Comparison of ENCODE assay signal across 51 mouse cellular contexts in genomic region chrX:38165315-38165714, GRCm38 (mm10). TPM values are rescaled to one million over a fixed set of nuclear protein-coding genes. Genes with fewer than 3 reads are reported as not detected.
"Had no signal": no experiment of that assay in that cellular context is flagged by ENCODE, and none has a peak within 500 bp of the region (broad histone marks: within the 10 kb centered on the region; RNA-seq: fewer than 3 reads in every experiment).

No protein-coding gene starts in this region.

- H3K4me3 ChIP-seq: heart, embryonic 10.5 days; heart, embryonic 12.5 days; heart, embryonic 13.5 days; heart, embryonic 15.5 days; hindbrain, embryonic 10.5 days; hindbrain, embryonic 12.5 days; hindbrain, embryonic 13.5 days; hindbrain, embryonic 15.5 days; intestine, embryonic 15.5 days; kidney, embryonic 15.5 days; layer of hippocampus, adult 2 months; left cerebral cortex, adult 2 months had no signal

- H3K9ac ChIP-seq: heart, embryonic 12.5 days; heart, embryonic 13.5 days; heart, embryonic 15.5 days; hindbrain, embryonic 12.5 days; hindbrain, embryonic 13.5 days; hindbrain, embryonic 14.5 days; hindbrain, embryonic 15.5 days; intestine, embryonic 15.5 days; kidney, embryonic 15.5 days had no signal

- H3K36me3 ChIP-seq: heart, embryonic 10.5 days; heart, embryonic 12.5 days; heart, embryonic 13.5 days; heart, embryonic 15.5 days; hindbrain, embryonic 10.5 days; hindbrain, embryonic 12.5 days; hindbrain, embryonic 13.5 days; hindbrain, embryonic 15.5 days; intestine, embryonic 15.5 days; kidney, embryonic 15.5 days had no signal

- H3K27me3 ChIP-seq: heart, embryonic 12.5 days; heart, embryonic 13.5 days; heart, embryonic 15.5 days; hindbrain, embryonic 12.5 days; hindbrain, embryonic 13.5 days; hindbrain, embryonic 15.5 days; intestine, embryonic 15.5 days; kidney, embryonic 15.5 days had no signal

- ATAC-seq: hindbrain, embryonic 16.5 days; hindbrain, postnatal 0 days; inflammation-experienced regulatory T-cells, adult 6 months; intestine, embryonic 15.5 days; intestine, embryonic 16.5 days; intestine, postnatal 0 days had no signal

- DNase-seq: heart, postnatal 10 days; heart, postnatal 14 days; heart, postnatal 36 days; heart, postnatal 4 days; kidney, adult 11 months; kidney, adult 18-20 months; kidney, adult 2 months; kidney, adult 8-10 months; kidney, adult 9 months; kidney, postnatal 10 days; kidney, postnatal 14 days; kidney, postnatal 25 days; kidney, postnatal 36 days; kidney, postnatal 4 days; layer of hippocampus, adult 9-11 months had no signal

- H3K9me3 ChIP-seq: heart, embryonic 10.5 days; heart, embryonic 12.5 days; heart, embryonic 13.5 days; heart, embryonic 15.5 days; hindbrain, embryonic 10.5 days; hindbrain, embryonic 12.5 days; hindbrain, embryonic 13.5 days; hindbrain, embryonic 15.5 days; intestine, embryonic 15.5 days; kidney, embryonic 15.5 days had no signal

- H3K4me2 ChIP-seq: heart, embryonic 11.5 days; heart, embryonic 12.5 days; heart, embryonic 13.5 days; heart, embryonic 15.5 days; hindbrain, embryonic 12.5 days; hindbrain, embryonic 13.5 days; hindbrain, embryonic 14.5 days; hindbrain, embryonic 15.5 days; intestine, embryonic 15.5 days; kidney, embryonic 15.5 days had no signal

- H3K4me1 ChIP-seq: heart, embryonic 10.5 days; heart, embryonic 12.5 days; heart, embryonic 13.5 days; heart, embryonic 15.5 days; hindbrain, embryonic 10.5 days; hindbrain, embryonic 12.5 days; hindbrain, embryonic 13.5 days; hindbrain, embryonic 15.5 days; intestine, embryonic 15.5 days; kidney, embryonic 15.5 days had no signal

- H3K27ac ChIP-seq: heart, embryonic 10.5 days; heart, embryonic 13.5 days; heart, embryonic 15.5 days; hindbrain, embryonic 10.5 days; hindbrain, embryonic 12.5 days; hindbrain, embryonic 13.5 days; hindbrain, embryonic 14.5 days; hindbrain, embryonic 15.5 days; hindbrain, postnatal 0 days; intestine, embryonic 15.5 days; kidney, embryonic 15.5 days; kidney, postnatal 0 days; layer of hippocampus, adult 2 months; left cerebral cortex, adult 2 months had no signal

RNA-seq across cellular contexts. Expression of gene Rhox13, which starts 44.3 kb away (rescaled TPM):
- total RNA-seq: heart, postnatal 10 days; heart, postnatal 14 days; heart, postnatal 25 days; heart, postnatal 36 days; heart, postnatal 4 days; hematopoietic stem cell, adult 5-6 weeks; hindbrain, postnatal 0 days; layer of hippocampus, adult 18-20 months; layer of hippocampus, adult 2 months; layer of hippocampus, adult 8-10 months; layer of hippocampus, postnatal 10 days; layer of hippocampus, postnatal 14 days; layer of hippocampus, postnatal 25 days; left cerebral cortex, adult 18-20 months; left cerebral cortex, adult 2 months had no signal
- polyA plus RNA-seq: heart, embryonic 10.5 days; heart, embryonic 11.5 days; heart, embryonic 12.5 days; heart, embryonic 13.5 days; heart, embryonic 14.5 days; heart, embryonic 15.5 days; heart, embryonic 16.5 days; heart, postnatal 0 days; hindbrain, embryonic 10.5 days; hindbrain, embryonic 11.5 days; hindbrain, embryonic 12.5 days; hindbrain, embryonic 13.5 days; hindbrain, embryonic 14.5 days; hindbrain, embryonic 15.5 days; hindbrain, embryonic 16.5 days; hindbrain, postnatal 0 days; inflammation-experienced regulatory T-cells, adult 6 months; intestine, embryonic 14.5 days; intestine, embryonic 15.5 days; intestine, embryonic 16.5 days; intestine, postnatal 0 days; kidney, adult 2 months; kidney, embryonic 14.5 days; kidney, embryonic 15.5 days; kidney, embryonic 16.5 days; kidney, postnatal 0 days; large intestine, adult 2 months had no signal

RNA-seq across cellular contexts. Expression of gene Rhox12, which starts 54.6 kb away (rescaled TPM):
- total RNA-seq: heart, postnatal 10 days; heart, postnatal 14 days; heart, postnatal 25 days; heart, postnatal 36 days; heart, postnatal 4 days; hematopoietic stem cell, adult 5-6 weeks; hindbrain, postnatal 0 days; layer of hippocampus, adult 18-20 months; layer of hippocampus, adult 2 months; layer of hippocampus, adult 8-10 months; layer of hippocampus, postnatal 10 days; layer of hippocampus, postnatal 14 days; layer of hippocampus, postnatal 25 days; left cerebral cortex, adult 18-20 months; left cerebral cortex, adult 2 months had no signal
- polyA plus RNA-seq: heart, embryonic 10.5 days; heart, embryonic 11.5 days; heart, embryonic 12.5 days; heart, embryonic 13.5 days; heart, embryonic 14.5 days; heart, embryonic 15.5 days; heart, embryonic 16.5 days; heart, postnatal 0 days; hindbrain, embryonic 10.5 days; hindbrain, embryonic 11.5 days; hindbrain, embryonic 12.5 days; hindbrain, embryonic 13.5 days; hindbrain, embryonic 14.5 days; hindbrain, embryonic 15.5 days; hindbrain, embryonic 16.5 days; hindbrain, postnatal 0 days; inflammation-experienced regulatory T-cells, adult 6 months; intestine, embryonic 14.5 days; intestine, embryonic 15.5 days; intestine, embryonic 16.5 days; intestine, postnatal 0 days; kidney, adult 2 months; kidney, embryonic 14.5 days; kidney, embryonic 15.5 days; kidney, embryonic 16.5 days; kidney, postnatal 0 days; large intestine, adult 2 months had no signal
